Mouse (Mus musculus) megakaryocyte, embryonic 14.5 days (primary cell): ENCODE data around the gene Mesd. TPM values are rescaled to one million over a fixed set of nuclear protein-coding genes. Genes with fewer than 3 reads are reported as not detected.
"Not testable (repeated sequence)": the region's sequence is repeated elsewhere in the genome, so short reads cannot be mapped to it uniquely, and the experiment has no call there.

Source experiments
- H3K27me3 ChIP-seq: replicated peaks from 2 replicates; pipeline ENCODE3; 2012; ENCODE audit warnings: inconsistent platforms
- H3K36me3 ChIP-seq: replicated peaks from 2 replicates; pipeline ENCODE3; 2012; ENCODE audit warnings: low read length, inconsistent platforms, mixed read lengths
- H3K4me1 ChIP-seq: 2 replicates; pipeline ENCODE4 v1.6.1; 2012; ENCODE audit warnings: inconsistent platforms
- H3K4me3 ChIP-seq: replicated peaks from 2 replicates; pipeline ENCODE3; 2012; ENCODE audit warnings: moderate library complexity, mild to moderate bottlenecking, inconsistent platforms
- H3K9me3 ChIP-seq: 2 replicates; pipeline ENCODE4 v1.6.1; 2012; ENCODE audit warnings: inconsistent platforms
- FLI1 ChIP-seq: IDR thresholded peaks from 2 replicates; pipeline ENCODE4 v1.6.1; 2012; ENCODE audit warnings: low read length, inconsistent platforms, mixed read lengths
- GATA1 ChIP-seq: IDR thresholded peaks from 3 replicates; pipeline ENCODE4 v1.6.1; 2012; ENCODE audit warnings: mixed read lengths, low read length, inconsistent platforms, borderline replicate concordance
- polyA plus RNA-seq: library from polyadenylated mRNA; stranded (reverse); fragments of >175 nt; gene quantifications from 2 replicates; pipeline ENCODE4 v1.2.3, GENCODE M21; 2012; ENCODE audit warnings: low replicate concordance; ENCODE audit not compliant: insufficient read depth

Gene Mesd
- polyA plus RNA-seq, 1 experiment = 34.7 TPM

DNA sequence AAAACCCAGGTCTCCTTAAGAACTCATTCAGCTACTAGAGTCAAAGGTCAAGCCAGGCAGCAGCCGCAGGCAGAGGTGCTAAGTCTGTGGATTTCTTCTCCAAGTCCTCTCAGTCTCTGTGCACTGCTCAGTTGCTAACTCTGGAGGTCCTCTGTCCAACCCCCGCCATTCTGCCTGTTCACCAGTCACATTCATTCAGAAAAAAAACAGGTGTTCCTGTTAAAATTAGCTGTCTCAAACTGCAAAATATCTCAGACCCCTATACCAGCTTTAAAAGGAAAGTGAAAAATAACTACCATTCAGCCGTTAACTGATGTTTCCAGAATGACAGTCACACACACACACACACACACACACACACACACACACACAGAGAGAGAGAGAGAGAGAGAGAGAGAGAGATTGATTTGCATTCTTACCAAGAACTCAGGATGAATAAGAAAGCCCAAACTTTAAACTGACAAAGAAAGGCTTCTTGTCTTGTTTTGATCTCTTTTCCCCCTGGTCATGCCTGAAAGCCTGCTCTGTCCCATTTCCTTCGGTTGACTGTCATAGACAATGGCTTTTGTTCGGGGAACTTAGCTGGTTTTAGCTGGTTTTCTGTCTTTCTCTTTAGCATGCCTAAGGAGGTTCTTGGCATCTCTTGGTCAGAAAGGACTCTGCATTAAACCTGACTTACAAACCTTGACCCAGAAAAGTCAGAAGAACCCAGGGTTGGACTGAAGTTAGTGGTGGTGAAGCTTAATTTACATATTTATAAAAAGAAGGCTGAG is 5.4 kb upstream of the Mesd start:
- Histone ChIP-seq H3K36me3 (peaks cover 11% of the 10 kb centered on the region), H3K4me3 (no peak overlapping the region), H3K27me3 (no peaks in the 10 kb centered on the region), H3K4me1 (peaks cover 33% of the 10 kb centered on the region), H3K9me3 (peaks cover 6% of the 10 kb centered on the region)
- no peak for TF ChIP-seq GATA1
- TF ChIP-seq FLI1 = no peak

DNA sequence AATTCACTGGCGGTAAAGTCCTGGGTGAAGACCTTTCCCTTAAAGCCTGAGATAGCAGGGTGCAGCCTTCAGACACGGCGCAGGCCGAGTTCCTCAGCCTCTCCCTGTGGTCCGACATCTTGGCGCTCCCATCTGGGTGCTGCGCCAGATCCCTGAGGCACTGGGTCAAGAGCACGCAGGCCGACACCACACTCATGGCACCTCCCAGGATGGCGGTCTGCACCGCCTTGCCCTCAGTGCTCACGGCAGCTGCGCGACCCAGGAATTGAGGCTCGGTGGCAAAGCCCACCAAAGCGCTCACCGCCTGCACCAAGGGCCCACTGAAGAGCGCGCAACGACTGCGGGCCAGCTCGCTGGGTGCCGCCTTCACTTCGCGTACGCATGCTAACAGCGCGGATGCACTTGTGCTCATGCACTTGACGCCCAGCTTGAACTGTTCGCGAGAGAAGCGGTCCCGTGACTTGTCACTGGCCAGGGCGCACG is 2.1 kb upstream of the Mesd start:
- no peaks in the 10 kb centered on the region for H3K27me3 ChIP-seq
- TF ChIP-seq GATA1 (no peak), FLI1 (no peak)
- H3K36me3 ChIP-seq = peaks cover 19% of the 10 kb centered on the region
- H3K4me3 ChIP-seq = peak overlapping the region; percentile 98
- peaks cover 61% of the 10 kb centered on the region for H3K4me1 ChIP-seq
- H3K9me3 ChIP-seq = peaks cover 6% of the 10 kb centered on the region

DNA sequence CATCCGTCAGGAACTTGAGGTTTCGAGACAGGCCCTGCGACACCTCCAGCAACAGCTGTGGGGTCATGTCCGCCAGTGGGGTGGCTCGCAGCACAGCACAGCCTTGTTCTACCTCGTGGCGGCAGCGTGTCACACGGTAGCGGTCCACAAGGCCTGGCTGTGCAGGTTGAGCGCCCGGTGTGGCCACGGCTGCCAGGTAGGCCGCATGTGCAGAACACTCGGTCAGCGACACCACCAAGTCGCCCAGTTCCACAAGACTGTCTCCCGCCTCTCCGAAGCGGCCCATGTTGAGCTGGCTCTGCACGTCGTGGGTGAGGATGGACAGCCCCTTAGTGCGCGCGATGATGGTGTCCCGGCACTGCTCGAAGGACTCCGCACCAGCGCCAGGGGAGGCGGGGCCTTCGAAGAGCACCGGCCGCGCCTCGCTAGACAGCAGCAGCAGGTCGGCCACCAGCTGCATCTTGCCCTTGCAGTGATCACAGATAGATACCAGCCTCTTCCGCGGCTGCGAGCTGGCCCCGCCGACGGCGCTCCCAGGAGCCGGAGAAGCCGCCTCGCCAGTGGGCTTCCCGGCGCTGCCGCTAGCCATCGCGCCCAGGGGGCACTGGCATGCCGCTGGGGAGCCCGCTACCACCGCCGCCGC is 1.5 kb upstream of the Mesd start:
- Histone ChIP-seq H3K4me1 (peaks cover 65% of the 10 kb centered on the region), H3K36me3 (peaks cover 19% of the 10 kb centered on the region), H3K9me3 (peaks cover 6% of the 10 kb centered on the region), H3K27me3 (no peaks in the 10 kb centered on the region), H3K4me3 (peak overlapping the region; percentile 98)
- TF ChIP-seq FLI1 = no peak
- no peak for TF ChIP-seq GATA1

DNA sequence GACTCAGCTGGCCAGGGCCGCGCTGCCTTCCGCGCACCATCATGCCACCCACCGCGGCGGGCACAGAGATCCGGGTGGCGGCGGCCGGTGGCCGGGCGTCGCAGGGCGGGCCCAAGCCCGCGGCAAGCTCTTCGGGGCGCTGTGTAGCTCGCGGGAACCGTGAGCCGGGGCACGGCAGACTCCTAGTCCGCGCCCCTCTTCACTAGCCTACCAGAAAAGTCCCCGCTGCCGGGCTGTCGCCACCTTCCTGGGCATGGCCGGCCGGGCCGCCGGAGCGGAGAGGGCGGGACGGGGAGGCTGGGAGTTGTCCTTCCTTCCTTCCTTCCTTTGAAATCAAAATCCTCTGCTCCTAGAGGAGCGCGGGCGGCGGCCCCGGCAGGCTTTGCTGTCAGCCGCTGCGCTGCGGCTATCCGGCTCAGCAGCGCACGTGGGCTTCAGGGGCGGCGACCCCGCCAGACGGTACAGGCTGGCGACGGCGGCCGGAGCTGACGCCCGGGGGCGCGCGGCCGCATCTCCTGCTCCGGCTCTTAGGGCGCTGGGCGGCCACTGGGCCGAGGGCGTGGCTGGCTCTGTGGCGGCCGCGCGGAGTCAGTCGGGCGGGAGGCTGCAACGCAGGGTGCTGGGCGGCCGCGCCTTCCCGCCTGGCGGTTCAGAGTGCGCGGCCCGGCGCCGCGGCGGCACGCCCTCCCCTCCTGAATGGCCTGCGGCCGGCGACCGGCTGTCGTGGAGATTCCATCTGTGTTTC is 818 bp upstream of the Mesd start:
- peaks cover 60% of the 10 kb centered on the region for H3K4me1 ChIP-seq
- no peak for TF ChIP-seq GATA1
- no peak for TF ChIP-seq FLI1
- H3K4me3 ChIP-seq = peak overlapping the region; percentile 98
- no peaks in the 10 kb centered on the region for H3K27me3 ChIP-seq
- peaks cover 19% of the 10 kb centered on the region for H3K36me3 ChIP-seq
- H3K9me3 ChIP-seq = peaks cover 6% of the 10 kb centered on the region

DNA sequence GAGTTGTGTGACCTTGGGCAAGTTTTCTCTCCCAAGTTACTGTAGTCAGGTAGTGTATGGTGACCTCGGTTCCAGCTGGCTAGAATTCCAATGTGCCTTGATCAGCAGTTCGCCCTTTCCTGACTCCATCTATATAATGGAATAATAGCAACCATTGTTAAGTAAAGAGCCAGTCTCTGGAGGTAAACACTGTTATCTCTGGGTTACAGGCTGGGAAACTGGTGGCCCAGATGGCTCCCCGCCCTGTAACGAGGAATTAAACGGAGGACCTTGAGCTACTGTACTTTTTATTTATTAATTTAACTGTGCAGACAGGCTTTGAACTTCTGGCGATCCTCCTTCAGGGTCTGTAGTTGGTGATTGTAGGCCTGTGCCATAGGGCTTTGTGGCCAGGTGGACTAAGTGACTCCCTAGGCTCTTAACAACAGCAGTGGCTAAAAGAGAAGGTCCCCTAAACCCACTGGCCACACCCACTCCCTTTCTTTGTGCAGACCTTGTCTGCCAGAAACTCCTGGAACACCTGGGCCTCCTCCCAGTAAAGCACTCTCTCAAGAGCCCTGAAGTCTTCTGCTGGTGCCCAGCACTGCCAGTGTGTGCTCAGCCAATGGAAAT is 761 bp downstream of the Mesd start:
- TF ChIP-seq GATA1 = no peak
- no peak for TF ChIP-seq FLI1
- no peaks in the 10 kb centered on the region for H3K27me3 ChIP-seq
- H3K4me1 ChIP-seq = peaks cover 63% of the 10 kb centered on the region
- H3K4me3 ChIP-seq = peak overlapping the region; percentile 98
- H3K36me3 ChIP-seq = peaks cover 19% of the 10 kb centered on the region
- peaks cover 6% of the 10 kb centered on the region for H3K9me3 ChIP-seq

DNA sequence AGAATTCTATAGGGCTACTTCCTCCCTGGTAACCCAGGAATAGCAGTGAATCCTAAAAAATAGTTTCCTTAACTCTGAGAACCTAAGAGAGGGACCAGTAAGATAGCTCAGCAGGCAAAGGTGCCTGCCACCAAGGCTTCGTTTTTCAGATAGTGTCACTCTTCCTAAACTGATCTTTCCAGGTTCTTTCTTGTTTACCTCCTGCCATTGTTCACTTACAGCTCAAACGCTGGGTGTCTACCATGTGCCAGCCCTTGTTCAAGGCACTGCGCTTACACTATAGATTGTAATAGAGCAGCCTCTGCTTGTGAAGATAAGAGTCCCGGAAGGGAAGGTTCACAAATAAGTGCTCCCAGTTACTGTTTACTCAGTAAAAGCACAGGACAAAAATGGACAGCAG is 1.6 kb downstream of the Mesd start:
- peaks cover 63% of the 10 kb centered on the region for H3K4me1 ChIP-seq
- no peak overlapping the region for H3K4me3 ChIP-seq
- H3K36me3 ChIP-seq = peaks cover 19% of the 10 kb centered on the region
- peaks cover 6% of the 10 kb centered on the region for H3K9me3 ChIP-seq
- no peaks in the 10 kb centered on the region for H3K27me3 ChIP-seq
- TF ChIP-seq FLI1 = no peak
- no peak for TF ChIP-seq GATA1

DNA sequence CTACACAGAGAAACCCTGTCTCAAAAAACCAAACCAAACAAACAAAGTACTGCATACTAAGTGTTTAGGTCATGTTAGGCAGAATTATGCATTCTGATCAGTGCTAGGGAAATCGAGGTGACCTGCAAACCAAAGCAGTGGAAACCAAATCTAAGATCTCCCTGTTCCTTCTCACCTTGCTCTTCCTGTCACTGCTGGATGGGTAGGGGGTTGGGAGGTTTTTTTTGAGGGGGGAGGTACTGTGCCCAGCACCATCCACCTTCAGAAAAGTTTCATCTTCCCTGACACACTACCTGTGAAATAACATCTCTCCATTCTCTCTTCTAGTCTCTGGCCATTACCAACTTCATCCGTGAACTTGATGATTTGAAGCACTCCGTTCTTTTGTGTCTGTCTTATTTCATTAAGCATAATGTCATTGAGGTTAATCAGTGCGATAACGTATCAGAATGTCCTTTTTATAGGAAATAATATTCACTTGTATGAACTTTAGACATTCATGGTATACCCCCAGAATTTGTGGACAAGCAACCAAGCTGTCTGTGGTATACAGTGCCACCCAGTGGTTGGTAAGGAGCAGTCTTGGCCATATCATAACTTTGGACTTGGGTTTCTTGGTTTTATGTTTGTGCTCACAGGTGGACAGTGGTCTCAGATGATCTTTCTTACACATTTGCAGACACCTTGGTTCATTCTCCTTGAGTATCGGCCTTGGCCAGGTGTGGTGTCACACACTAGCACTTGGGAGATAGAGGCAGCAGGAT is 2.3 kb downstream of the Mesd start:
- no peak overlapping the region for H3K4me3 ChIP-seq
- H3K27me3 ChIP-seq = no peaks in the 10 kb centered on the region
- peaks cover 19% of the 10 kb centered on the region for H3K36me3 ChIP-seq
- peaks cover 62% of the 10 kb centered on the region for H3K4me1 ChIP-seq
- TF ChIP-seq FLI1 (no peak), GATA1 (no peak)
- H3K9me3 ChIP-seq = peaks cover 6% of the 10 kb centered on the region

DNA sequence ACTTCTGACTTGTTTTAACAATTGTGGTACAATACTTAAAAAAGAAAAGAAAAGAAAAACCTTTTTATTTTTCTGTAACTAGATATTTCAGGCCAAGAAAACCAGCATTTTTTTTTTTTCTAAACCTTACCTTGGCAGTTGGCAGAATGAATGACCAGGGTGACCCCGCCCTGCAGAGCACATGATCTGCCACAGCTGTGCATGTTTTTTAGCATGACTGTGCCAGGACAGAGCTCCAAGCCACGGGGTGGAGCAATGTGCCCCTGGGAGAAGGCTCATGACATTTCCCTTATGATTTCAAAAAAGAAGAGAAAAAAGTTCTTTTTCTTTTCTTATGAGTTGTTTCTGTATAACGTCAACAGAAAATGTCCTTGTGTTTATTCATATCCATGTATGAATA is 5.1 kb downstream of the Mesd start:
- Histone ChIP-seq H3K4me1 (peaks cover 62% of the 10 kb centered on the region), H3K36me3 (peaks cover 8% of the 10 kb centered on the region), H3K27me3 (no peaks in the 10 kb centered on the region), H3K4me3 (no peak overlapping the region), H3K9me3 (no peaks in the 10 kb centered on the region)
- TF ChIP-seq GATA1 (no peak), FLI1 (no peak)

DNA sequence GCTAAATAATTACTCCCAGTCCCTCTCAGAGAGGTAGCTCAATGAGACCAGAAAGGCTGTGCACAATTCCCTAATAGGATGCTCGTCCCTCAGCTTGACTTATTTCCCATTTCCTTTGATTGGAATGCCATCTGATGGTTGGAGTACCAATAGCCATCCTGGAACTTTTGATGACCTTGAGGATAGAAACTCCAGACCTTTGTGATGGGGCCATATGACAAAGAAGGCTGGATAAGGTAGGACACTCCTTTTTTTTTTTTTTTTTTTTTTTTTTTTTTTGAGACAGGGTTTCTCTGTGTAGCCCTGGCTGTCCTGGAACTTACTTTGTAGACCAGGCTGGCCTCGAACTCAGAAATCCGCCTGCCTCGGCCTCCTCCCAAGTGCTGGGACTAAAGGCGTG is 5.7 kb downstream of the Mesd start:
- not testable (repeated sequence) for H3K9me3 ChIP-seq
- H3K4me1 ChIP-seq = peaks cover 62% of the 10 kb centered on the region

More for the DNA sequence above, 5.7 kb downstream of the Mesd start:
- H3K4me3 ChIP-seq, H3K27me3 ChIP-seq: not testable (repeated sequence)
- peaks cover 14% of the 10 kb centered on the region for H3K36me3 ChIP-seq
